Mouse (Mus musculus): ENCODE measurements around the gene Csf3.

GRCm38 (mm10) chr11:98697225-98697624 lies 3.8 kb upstream of the Csf3 start:
- TF ChIP-seq CTCF (IDR thresholded peaks at IDR 0.05; ENCODE audit: low read depth) = no peak
- no peak for TF ChIP-seq EP300 (IDR thresholded peaks at IDR 0.05; ENCODE audit: low read depth)
